ENCODE assay signal across 9 mouse cellular contexts in genomic region chr7:142542771-142543303, GRCm38 (mm10). TPM values are rescaled to one million over a fixed set of nuclear protein-coding genes. Genes with fewer than 3 reads are reported as not detected.
A peak's percentile ranks its signal among the peaks of the same experiment; 100 is the strongest.
DNase-seq lines count a peak whose midpoint lies in the region; ATAC-seq lines count a peak whose summit lies in the region.
"Had no signal": no experiment of that assay in that cellular context is flagged by ENCODE, and none has a peak within 500 bp of the region (broad histone marks: within the 10 kb centered on the region; RNA-seq: fewer than 3 reads in every experiment).

No protein-coding gene starts in this region.

- peak overlapping the region; percentile 14; the same call in 1 of the 2 replicates for H3K4me2 ChIP-seq in heart, embryonic 11.5 days
- no peak overlapping the region for H3K4me2 ChIP-seq in midbrain, embryonic 15.5 days
- no peak overlapping the region for H3K4me2 ChIP-seq in liver, embryonic 12.5 days

- H3K4me3 ChIP-seq in heart, embryonic 11.5 days (ENCODE audit: low read depth, low read length), result no peak overlapping the region
- H3K4me3 ChIP-seq in midbrain, embryonic 10.5 days, result no peak overlapping the region
- H3K4me3 ChIP-seq in midbrain, embryonic 15.5 days, result no peak overlapping the region
- no peak overlapping the region for H3K4me3 ChIP-seq in liver, embryonic 12.5 days

- H3K9me3 ChIP-seq in heart, embryonic 11.5 days (replicated peaks; ENCODE audit: control insufficient read depth, low read length), result no peaks in the 10 kb centered on the region
- no peaks in the 10 kb centered on the region for H3K9me3 ChIP-seq in midbrain, embryonic 10.5 days (replicated peaks)
- no peaks in the 10 kb centered on the region for H3K9me3 ChIP-seq in midbrain, embryonic 15.5 days
- no peaks in the 10 kb centered on the region for H3K9me3 ChIP-seq in liver, embryonic 12.5 days (replicated peaks)

- H3K4me1 ChIP-seq in heart, embryonic 11.5 days (ENCODE audit: control insufficient read depth, insufficient read depth, low read length), result peaks cover 44% of the 10 kb centered on the region
- H3K4me1 ChIP-seq in midbrain, embryonic 10.5 days, result peaks cover 75% of the 10 kb centered on the region
- H3K4me1 ChIP-seq in midbrain, embryonic 15.5 days, result peaks cover 20% of the 10 kb centered on the region
- H3K4me1 ChIP-seq in liver, embryonic 12.5 days, result peaks cover 58% of the 10 kb centered on the region

- H3K9ac ChIP-seq in heart, embryonic 11.5 days (ENCODE audit: low read depth, low read length), result peak overlapping the region; percentile 62
- H3K9ac ChIP-seq in midbrain, embryonic 15.5 days, result no peak overlapping the region
- H3K9ac ChIP-seq in liver, embryonic 12.5 days, result peak overlapping the region; percentile 20; the same call in 1 of the 2 replicates

- DNase-seq in heart, postnatal 10 days, result no peak
- peak; percentile 49 for DNase-seq in midbrain, embryonic 10.5 days (ENCODE audit: low spot score)
- peak; percentile 76 for DNase-seq in yolk sac, embryonic 10.5 days (ENCODE audit: low spot score)
- no peak for DNase-seq in frontal cortex, postnatal 14 days (ENCODE audit: low spot score in 2 of 2)
- DNase-seq in thymus, postnatal 14 days, result no peak

- peak overlapping the region; percentile 87 for H3K27ac ChIP-seq in heart, embryonic 11.5 days (ENCODE audit: low read depth, low read length)
- peak overlapping the region; percentile 82 for H3K27ac ChIP-seq in midbrain, embryonic 10.5 days (replicated peaks)
- no peak overlapping the region for H3K27ac ChIP-seq in midbrain, embryonic 15.5 days
- peak overlapping the region; percentile 47; the same call in 1 of the 2 replicates for H3K27ac ChIP-seq in liver, embryonic 12.5 days

- no peaks in the 10 kb centered on the region for H3K36me3 ChIP-seq in heart, embryonic 11.5 days (ENCODE audit: control insufficient read depth, insufficient read depth, low read length)
- H3K36me3 ChIP-seq in midbrain, embryonic 10.5 days, result peaks cover 32% of the 10 kb centered on the region
- no peaks in the 10 kb centered on the region for H3K36me3 ChIP-seq in midbrain, embryonic 15.5 days (replicated peaks)
- peaks cover 32% of the 10 kb centered on the region for H3K36me3 ChIP-seq in liver, embryonic 12.5 days

- no peak; the same call in 1 of the 2 replicates for ATAC-seq in heart, embryonic 11.5 days (replicated peaks; ENCODE audit: insufficient number of reproducible peaks, low FRiP score, low TSS enrichment)
- ATAC-seq in midbrain, embryonic 15.5 days (replicated peaks), result no peak
- ATAC-seq in liver, embryonic 12.5 days, result no peak

- H3K27me3 ChIP-seq in heart, embryonic 11.5 days (ENCODE audit: control insufficient read depth, insufficient read depth, low read length), result no peaks in the 10 kb centered on the region
- no peaks in the 10 kb centered on the region for H3K27me3 ChIP-seq in midbrain, embryonic 10.5 days (ENCODE audit: low read depth, poor library complexity, severe bottlenecking)
- H3K27me3 ChIP-seq in midbrain, embryonic 15.5 days (replicated peaks), result no peaks in the 10 kb centered on the region
- H3K27me3 ChIP-seq in liver, embryonic 12.5 days (replicated peaks), result no peaks in the 10 kb centered on the region

- 6% methylated on average over 11 of the region's 11 CpGs for WGBS in heart, embryonic 11.5 days (ENCODE audit: insufficient replicate concordance)
- WGBS in midbrain, embryonic 10.5 days, result 23% methylated on average over 11 of the region's 11 CpGs
- WGBS in midbrain, embryonic 15.5 days, result 14% methylated on average over 11 of the region's 11 CpGs
- 43% methylated on average over 11 of the region's 11 CpGs for WGBS in liver, embryonic 12.5 days (ENCODE audit: insufficient replicate concordance)

- intact Hi-C loops in heart, postnatal 10 days (cut with DNase I), result no loop called here

RNA-seq across cellular contexts. Expression of gene Mrpl23, which starts 10.4 kb away (rescaled TPM):
- polyA plus RNA-seq in heart, embryonic 11.5 days (2014; fragmentation: Nextera tagmentation; extraction: Ambion mirVana), result 15.4 and 19.3 TPM in 2 replicates
- total RNA-seq in heart, postnatal 10 days (2021), result 10 to 100 TPM in 1 of 2 experiments, 1 to 10 TPM in 1; 4.1 to 19.3 TPM
- polyA plus RNA-seq in midbrain, embryonic 10.5 days (2016; fragmentation: Nextera tagmentation; extraction: Ambion mirVana), result 15.8 and 20.3 TPM in 2 replicates
- polyA plus RNA-seq in midbrain, embryonic 15.5 days (2015; fragmentation: Nextera tagmentation; extraction: Ambion mirVana), result 22.4 and 24.0 TPM in 2 replicates
- 10.4 and 14.4 TPM in 2 replicates for polyA plus RNA-seq in liver, embryonic 12.5 days (2016; fragmentation: Nextera tagmentation; extraction: Ambion mirVana)

RNA-seq across cellular contexts. Expression of gene Tnnt3, which starts 44.2 kb away (rescaled TPM):
- polyA plus RNA-seq in heart, embryonic 11.5 days (2014; fragmentation: Nextera tagmentation; extraction: Ambion mirVana), result 16.0 and 16.3 TPM in 2 replicates
- 1 to 10 TPM in 1 of 2 experiments, under 1 TPM in 1; 0.67 to 1.8 TPM for total RNA-seq in heart, postnatal 10 days (2021)
- polyA plus RNA-seq in midbrain, embryonic 10.5 days (2016; fragmentation: Nextera tagmentation; extraction: Ambion mirVana), result 1.9 TPM in 2 replicates
- polyA plus RNA-seq in midbrain, embryonic 15.5 days (2015; fragmentation: Nextera tagmentation; extraction: Ambion mirVana), result 1.6 TPM in 2 replicates
- 0.51 TPM in 1 of 2 replicates, not detected in the other for polyA plus RNA-seq in liver, embryonic 12.5 days (2016; fragmentation: Nextera tagmentation; extraction: Ambion mirVana)
- total RNA-seq: left cerebral cortex, postnatal 36 days had no signal

Comparison
In these comparisons a context has a peak if more than half of its experiments do, and no peak if none do; other contexts are left out.
1. DNase-seq: peak in midbrain, embryonic 10.5 days (single experiment) and yolk sac, embryonic 10.5 days (single experiment); none in heart, postnatal 10 days (0 of 2), frontal cortex, postnatal 14 days (0 of 2) and thymus, postnatal 14 days (single experiment).